Mouse (Mus musculus) limb, embryonic 11.5 days (tissue): ENCODE measurements around the gene Trpv3. TPM values are rescaled to one million over a fixed set of nuclear protein-coding genes. Genes with fewer than 3 reads are reported as not detected.

Experiments used
- ATAC-seq: fragments of 200-750 bp; cut with Nextera tagmentation; 2 replicates; pipeline ENCODE4 v1.8.0; 2017; ENCODE audit warnings: low read depth; ENCODE audit not compliant: insufficient number of reproducible peaks, low FRiP score, low TSS enrichment
- DNase-seq: peaks from one replicate; pipeline ENCODE4 v3.0.0-alpha.2; 2015; ENCODE audit warnings: low spot score
- H3K27ac ChIP-seq: fragments of 300-500 bp; sonication (generic); replicated peaks from 2 replicates; pipeline ENCODE4 v1.5.1; 2014; ENCODE audit warnings: low read depth, mild to moderate bottlenecking, low read length
- H3K27me3 ChIP-seq: fragments of 300-500 bp; sonication (generic); 2 replicates; pipeline ENCODE4 v1.6.1; 2014; ENCODE audit warnings: mild to moderate bottlenecking, low read length, mixed read lengths; ENCODE audit not compliant: control insufficient read depth, insufficient read depth
- H3K36me3 ChIP-seq: fragments of 300-500 bp; sonication (generic); 2 replicates; pipeline ENCODE4 v1.6.1; 2014; ENCODE audit warnings: mild to moderate bottlenecking, low read length, moderate library complexity, mixed read lengths; ENCODE audit not compliant: control insufficient read depth, insufficient read depth
- H3K4me1 ChIP-seq: fragments of 300-500 bp; sonication (generic); 2 replicates; pipeline ENCODE4 v1.6.1; 2014; ENCODE audit warnings: low read length, mixed read lengths; ENCODE audit not compliant: control insufficient read depth, insufficient read depth
- H3K4me2 ChIP-seq: fragments of 300-500 bp; sonication (generic); 2 replicates; pipeline ENCODE4 v1.6.1; 2014; ENCODE audit warnings: low read depth, mild to moderate bottlenecking, moderate library complexity; ENCODE audit not compliant: severe bottlenecking
- H3K4me3 ChIP-seq: fragments of 300-500 bp; sonication (generic); 2 replicates; pipeline ENCODE4 v1.5.1; 2014; ENCODE audit warnings: low read depth, low read length
- H3K9ac ChIP-seq: fragments of 300-500 bp; sonication (generic); 2 replicates; pipeline ENCODE4 v1.6.1; 2014; ENCODE audit warnings: mild to moderate bottlenecking, low read length
- H3K9me3 ChIP-seq: fragments of 300-500 bp; sonication (generic); 2 replicates; pipeline ENCODE4 v1.6.1; 2016; ENCODE audit warnings: low read length; ENCODE audit not compliant: control insufficient read depth
- WGBS: fragments of 180-500 bp; shearing (Covaris S2); extraction: QIAGEN DNeasy Blood & Tissue Kit; methylation state at CpG from one replicate; pipeline ENCODE4 v1.1.7; 2014; 5-methylcytosine and 5-hydroxymethylcytosine counted together
- polyA plus RNA-seq: library from polyadenylated mRNA; unstranded; fragments of >200 nt; fragmentation: Nextera tagmentation; extraction: Ambion mirVana; gene quantifications from 2 replicates; pipeline ENCODE4 v1.2.1, GENCODE M21; 2014

Gene Trpv3
- polyA plus RNA-seq, 1 experiment from 2014 or later, result 0.08 TPM

DNA sequence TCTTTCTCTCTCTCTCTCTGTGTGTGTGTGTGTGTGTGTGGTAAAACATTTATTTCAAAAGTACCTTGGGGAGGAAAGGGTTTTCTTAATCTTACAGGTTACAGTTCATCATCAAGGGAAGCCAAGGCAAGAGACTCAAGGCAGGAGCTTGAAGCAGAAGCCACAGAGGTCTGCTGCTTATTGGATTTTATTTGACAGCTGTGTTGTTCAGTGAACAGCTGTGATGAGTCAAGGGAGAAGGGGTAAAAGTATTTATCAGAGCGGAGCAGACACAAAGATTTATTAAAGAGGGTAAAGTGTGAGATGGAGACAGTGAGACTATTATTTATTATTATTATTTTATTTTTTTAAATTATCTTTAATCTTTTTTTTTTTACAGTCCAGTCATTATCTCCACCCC, 5.8 kb upstream of the Trpv3 start:
- WGBS, result 88% methylated on average over 1 of the region's 1 CpGs
- no peak for DNase-seq
- no peak for ATAC-seq

DNA sequence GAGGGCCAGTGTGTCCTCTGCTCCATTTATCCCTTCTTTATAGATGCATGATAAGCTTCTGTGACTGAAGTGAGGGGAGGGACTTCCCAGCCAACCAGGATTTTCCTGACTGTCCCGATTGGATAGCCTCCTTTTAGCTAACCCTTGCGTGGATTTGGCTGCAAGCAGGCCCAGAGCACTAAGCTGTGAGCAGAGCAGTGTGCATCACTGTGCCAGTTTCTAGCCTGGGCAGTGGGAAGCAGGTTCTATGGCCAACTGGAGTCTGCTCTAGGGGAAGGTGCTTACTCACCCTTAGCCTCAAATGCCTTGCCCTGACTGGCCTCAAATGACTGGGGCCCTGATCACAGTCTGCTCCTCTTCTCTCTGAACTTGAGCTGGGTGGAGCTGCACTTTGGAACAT, 7.6 kb downstream of the Trpv3 start:
- 44% methylated on average over 2 of the region's 2 CpGs for WGBS
- ATAC-seq, result no peak
- no peaks in the 10 kb centered on the region for H3K9me3 ChIP-seq
- no peak for DNase-seq
- H3K4me1 ChIP-seq, result no peaks in the 10 kb centered on the region
- no peak overlapping the region for H3K27ac ChIP-seq
- no peaks in the 10 kb centered on the region for H3K36me3 ChIP-seq
- no peaks in the 10 kb centered on the region for H3K27me3 ChIP-seq
- H3K9ac ChIP-seq, result no peak overlapping the region
- H3K4me3 ChIP-seq, result no peak overlapping the region
- no peak overlapping the region for H3K4me2 ChIP-seq

More for the DNA sequence above, 5.8 kb upstream of the Trpv3 start:
- no peak overlapping the region for H3K9ac ChIP-seq
- H3K27me3 ChIP-seq, result no peaks in the 10 kb centered on the region
- no peak overlapping the region for H3K27ac ChIP-seq
- no peaks in the 10 kb centered on the region for H3K4me1 ChIP-seq
- H3K4me2 ChIP-seq, result no peak overlapping the region
- H3K36me3 ChIP-seq, result no peaks in the 10 kb centered on the region
- no peaks in the 10 kb centered on the region for H3K9me3 ChIP-seq
- no peak overlapping the region for H3K4me3 ChIP-seq

DNA sequence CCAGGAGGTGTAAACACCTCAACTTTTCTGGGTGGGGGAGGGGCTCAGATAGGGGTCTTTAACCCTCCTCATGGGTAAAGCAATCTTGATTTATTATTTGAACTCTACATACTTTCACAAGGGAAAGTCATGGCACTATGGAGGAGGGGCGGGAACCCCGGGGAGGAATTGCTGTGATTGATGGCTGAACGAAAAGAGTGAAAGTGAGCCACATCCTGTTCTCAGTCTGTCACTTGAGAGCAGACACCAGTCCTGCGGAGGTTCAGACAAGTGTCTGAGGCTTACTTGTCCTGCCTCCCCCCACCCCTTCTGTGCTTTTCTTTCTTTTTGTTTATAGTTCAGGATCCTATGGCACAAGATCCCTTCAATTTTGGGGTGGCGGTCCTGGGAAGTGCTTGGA, 13.5 kb downstream of the Trpv3 start:
- peak; percentile 37; the same call in 1 of the 2 replicates for ATAC-seq
- no peak overlapping the region for H3K4me2 ChIP-seq

DNA sequence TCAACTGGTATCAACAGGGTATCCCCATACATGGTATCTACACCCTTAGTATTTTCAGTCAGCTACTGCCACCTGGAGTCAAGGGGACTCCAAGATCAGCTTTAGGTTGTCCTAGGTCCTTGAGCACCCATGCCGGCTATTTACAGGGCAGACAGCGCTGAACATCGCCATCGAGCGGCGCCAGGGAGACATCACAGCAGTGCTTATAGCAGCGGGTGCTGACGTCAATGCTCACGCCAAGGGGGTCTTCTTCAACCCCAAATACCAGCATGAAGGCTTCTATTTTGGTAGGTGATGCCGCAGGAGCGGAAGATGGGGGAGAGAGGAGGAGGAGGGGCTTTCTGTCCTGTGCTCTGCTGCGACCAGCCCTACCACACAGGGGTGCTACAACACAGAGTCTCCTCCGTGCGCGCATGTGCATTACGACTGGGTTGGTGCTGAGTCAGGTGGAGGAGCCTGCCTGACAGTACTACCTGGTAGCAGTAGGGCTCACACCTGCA, 14.4 kb downstream of the Trpv3 start:
- no peaks in the 10 kb centered on the region for H3K36me3 ChIP-seq
- DNase-seq (peak; percentile 54), ATAC-seq (peak; percentile 71; the same call in 1 of the 2 replicates)
- 2% methylated on average over 16 of the region's 16 CpGs for WGBS
- H3K4me2 ChIP-seq, result peak overlapping the region; percentile 37
- peaks cover 9% of the 10 kb centered on the region; the same call in 1 of the 2 replicates for H3K4me1 ChIP-seq
- H3K9me3 ChIP-seq, result no peaks in the 10 kb centered on the region
- H3K27ac ChIP-seq, result no peak overlapping the region
- no peak overlapping the region for H3K9ac ChIP-seq
- no peaks in the 10 kb centered on the region for H3K27me3 ChIP-seq
- peak overlapping the region; percentile 23 for H3K4me3 ChIP-seq

More for the DNA sequence above, 13.5 kb downstream of the Trpv3 start:
- H3K4me1 ChIP-seq, result peaks cover 9% of the 10 kb centered on the region; the same call in 1 of the 2 replicates
- H3K27ac ChIP-seq, result no peak overlapping the region
- H3K9ac ChIP-seq, result no peak overlapping the region
- H3K27me3 ChIP-seq, result no peaks in the 10 kb centered on the region
- peak; percentile 54 for DNase-seq
- 42% methylated on average over 5 of the region's 5 CpGs for WGBS
- no peaks in the 10 kb centered on the region for H3K36me3 ChIP-seq
- H3K9me3 ChIP-seq, result no peaks in the 10 kb centered on the region
- no peak overlapping the region for H3K4me3 ChIP-seq

DNA sequence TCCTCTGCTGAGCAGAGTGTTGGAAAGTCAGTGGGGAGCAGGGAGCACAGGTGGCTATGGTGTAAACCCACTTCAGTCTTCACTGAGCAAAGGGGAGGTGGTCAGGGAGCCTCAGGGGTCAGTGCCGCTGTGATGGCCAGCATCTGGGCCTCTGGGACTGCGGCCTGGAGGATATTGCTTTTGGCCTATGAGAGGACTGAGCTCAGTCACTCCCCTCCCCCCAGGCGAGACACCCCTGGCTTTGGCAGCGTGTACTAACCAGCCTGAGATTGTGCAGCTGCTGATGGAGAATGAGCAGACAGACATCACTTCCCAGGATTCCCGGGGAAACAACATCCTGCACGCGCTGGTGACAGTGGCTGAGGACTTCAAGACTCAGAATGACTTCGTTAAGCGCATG, 16.2 kb downstream of the Trpv3 start:
- Histone ChIP-seq H3K36me3 (no peaks in the 10 kb centered on the region), H3K4me2 (no peak overlapping the region), H3K4me3 (no peak overlapping the region), H3K9me3 (no peaks in the 10 kb centered on the region), H3K9ac (no peak overlapping the region), H3K4me1 (peaks cover 9% of the 10 kb centered on the region; the same call in 1 of the 2 replicates), H3K27me3 (no peaks in the 10 kb centered on the region), H3K27ac (no peak overlapping the region)
- ATAC-seq, result no peak
- 63% methylated on average over 9 of the region's 9 CpGs for WGBS
- DNase-seq, result no peak

DNA sequence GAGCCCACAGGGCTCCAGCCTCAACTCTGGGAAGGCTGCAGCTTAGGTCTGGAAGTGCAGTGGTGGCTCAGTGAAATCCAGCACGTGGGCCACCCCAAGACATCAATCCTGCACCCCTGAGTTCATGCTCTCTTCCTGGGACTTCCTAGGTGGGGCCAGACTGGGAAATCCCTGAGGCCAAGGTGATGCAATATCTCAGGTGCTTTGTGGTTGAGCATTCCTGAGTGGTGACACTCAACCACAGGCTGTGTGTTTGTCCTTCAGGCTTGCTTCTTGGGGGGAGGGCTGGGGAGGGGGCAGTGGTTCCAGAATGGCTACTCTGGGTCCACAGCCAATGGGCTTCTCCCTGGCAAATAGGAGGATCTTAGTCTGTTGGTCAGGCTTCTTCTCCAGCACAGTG, 16.7 kb downstream of the Trpv3 start:
- H3K27me3 ChIP-seq, result no peaks in the 10 kb centered on the region
- 50% methylated on average over 1 of the region's 1 CpGs for WGBS
- no peak overlapping the region for H3K27ac ChIP-seq
- H3K9me3 ChIP-seq, result no peaks in the 10 kb centered on the region
- H3K9ac ChIP-seq, result no peak overlapping the region
- H3K4me3 ChIP-seq, result no peak overlapping the region
- no peaks in the 10 kb centered on the region for H3K36me3 ChIP-seq
- DNase-seq (no peak), ATAC-seq (no peak)
- no peak overlapping the region for H3K4me2 ChIP-seq
- peaks cover 9% of the 10 kb centered on the region; the same call in 1 of the 2 replicates for H3K4me1 ChIP-seq

DNA sequence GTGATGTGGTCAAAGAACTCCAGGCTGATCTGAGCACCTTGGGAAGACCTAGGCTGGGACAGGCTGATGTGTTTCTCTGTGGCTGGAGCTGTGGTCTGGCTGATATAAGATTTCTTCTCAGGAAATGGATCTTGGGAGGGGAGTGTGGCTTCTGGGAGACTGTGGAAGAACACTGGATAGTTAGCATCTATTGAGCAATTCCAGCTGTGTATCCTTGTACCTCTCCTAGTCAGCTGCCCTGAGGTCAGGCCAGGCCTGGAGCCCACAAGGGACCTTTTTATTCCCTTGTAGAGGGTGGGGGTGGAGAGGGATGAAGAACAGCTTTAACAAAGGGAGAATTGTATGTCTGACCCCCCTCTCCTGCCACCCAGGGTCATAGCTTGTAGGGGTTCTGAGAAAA, 17.2 kb downstream of the Trpv3 start:
- Histone ChIP-seq H3K4me2 (no peak overlapping the region), H3K9me3 (no peaks in the 10 kb centered on the region), H3K4me3 (no peak overlapping the region), H3K36me3 (no peaks in the 10 kb centered on the region), H3K9ac (no peak overlapping the region), H3K4me1 (peaks cover 9% of the 10 kb centered on the region; the same call in 1 of the 2 replicates), H3K27ac (no peak overlapping the region), H3K27me3 (no peaks in the 10 kb centered on the region)
- DNase-seq, result no peak
- no peak for ATAC-seq

DNA sequence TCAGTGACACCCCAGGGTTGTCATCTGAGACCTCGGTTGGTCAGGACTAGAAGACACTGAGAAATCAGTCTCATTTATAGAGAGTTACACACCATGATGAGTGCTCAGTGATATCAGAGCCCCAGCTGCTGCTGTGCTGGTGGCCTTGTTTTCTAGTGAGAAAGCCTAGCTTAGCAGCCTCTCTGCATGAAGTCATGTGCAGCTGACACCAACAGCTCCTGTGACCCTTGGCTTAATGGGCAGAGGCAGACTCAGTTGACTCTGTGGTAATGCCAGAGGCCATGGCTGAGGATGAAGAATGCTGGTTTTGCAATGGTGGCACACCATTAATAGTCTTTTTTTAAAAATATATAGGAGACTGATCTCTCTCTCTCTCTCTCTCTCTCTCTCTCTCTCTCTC, 22.4 kb downstream of the Trpv3 start:
- Histone ChIP-seq H3K4me1 (no peaks in the 10 kb centered on the region), H3K9ac (no peak overlapping the region), H3K9me3 (no peaks in the 10 kb centered on the region), H3K4me3 (no peak overlapping the region), H3K4me2 (no peak overlapping the region), H3K27ac (no peak overlapping the region), H3K36me3 (no peaks in the 10 kb centered on the region), H3K27me3 (no peaks in the 10 kb centered on the region)
- ATAC-seq (no peak), DNase-seq (no peak)
- 89% methylated on average over 1 of the region's 1 CpGs for WGBS

DNA sequence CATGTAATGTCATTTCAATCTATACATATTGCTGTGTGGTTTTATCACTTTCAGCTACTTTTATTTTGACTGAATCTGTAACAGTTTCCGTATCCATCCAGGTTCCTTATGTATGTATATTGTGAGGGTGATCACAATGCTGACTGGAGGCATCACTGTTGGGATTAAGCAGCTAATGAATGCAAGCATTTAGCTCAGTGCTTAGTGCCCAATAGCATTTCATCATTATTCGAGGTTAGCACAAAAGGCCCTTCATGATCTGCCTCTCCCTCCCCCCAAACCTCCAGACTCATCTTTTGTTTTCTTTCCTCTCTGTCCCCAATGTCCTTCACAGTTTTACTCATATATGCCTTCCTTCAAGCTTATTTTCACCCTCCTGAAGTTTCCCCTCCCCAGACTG, 35.9 kb downstream of the Trpv3 start:
- H3K27ac ChIP-seq, result no peak overlapping the region
- DNase-seq (no peak), ATAC-seq (no peak)
- H3K27me3 ChIP-seq, result no peaks in the 10 kb centered on the region
- no peak overlapping the region for H3K4me3 ChIP-seq
- no peaks in the 10 kb centered on the region for H3K36me3 ChIP-seq
- H3K4me1 ChIP-seq, result no peaks in the 10 kb centered on the region
- H3K4me2 ChIP-seq, result no peak overlapping the region
- no peak overlapping the region for H3K9ac ChIP-seq
- no peaks in the 10 kb centered on the region for H3K9me3 ChIP-seq
- WGBS, result 70% methylated on average over 2 of the region's 2 CpGs
